Mouse (Mus musculus) neural tube, embryonic 11.5 days (tissue): ENCODE data around the gene Gjb5. TPM values are rescaled to one million over a fixed set of nuclear protein-coding genes. Genes with fewer than 3 reads are reported as not detected.

ENCODE experiments used
- ATAC-seq: fragments of 200-750 bp; cut with Nextera tagmentation; 2 replicates; pipeline ENCODE4 v1.8.0; 2017; ENCODE audit warnings: moderate number of reproducible peaks, mild to moderate bottlenecking, moderate TSS enrichment, moderate library complexity; ENCODE audit not compliant: insufficient read depth, low FRiP score, low TSS enrichment
- DNase-seq: peaks from one replicate; pipeline ENCODE4 v3.0.0-alpha.2; 2015; ENCODE audit warnings: low spot score
- H3K27ac ChIP-seq: fragments of 300-500 bp; sonication (generic); 2 replicates; pipeline ENCODE4 v1.5.1; 2014; ENCODE audit warnings: low read depth, mild to moderate bottlenecking, low read length
- H3K27me3 ChIP-seq: fragments of 300-500 bp; sonication (generic); 2 replicates; pipeline ENCODE4 v1.6.1; 2014; ENCODE audit warnings: mild to moderate bottlenecking, low read length, mixed read lengths; ENCODE audit not compliant: control insufficient read depth, insufficient read depth
- H3K36me3 ChIP-seq: fragments of 300-500 bp; sonication (generic); 2 replicates; pipeline ENCODE4 v1.6.1; 2014; ENCODE audit warnings: mild to moderate bottlenecking, low read length, moderate library complexity, mixed read lengths; ENCODE audit not compliant: control insufficient read depth, insufficient read depth
- H3K4me1 ChIP-seq: fragments of 300-500 bp; sonication (generic); 2 replicates; pipeline ENCODE4 v1.6.1; 2014; ENCODE audit warnings: low read length, mixed read lengths; ENCODE audit not compliant: control insufficient read depth, insufficient read depth
- H3K4me2 ChIP-seq: fragments of 300-500 bp; sonication (generic); 2 replicates; pipeline ENCODE4 v1.6.1; 2014; ENCODE audit warnings: low read depth, mild to moderate bottlenecking, moderate library complexity
- H3K4me3 ChIP-seq: fragments of 300-500 bp; sonication (generic); 2 replicates; pipeline ENCODE4 v1.5.1; 2014; ENCODE audit warnings: low read depth, low read length
- H3K9ac ChIP-seq: fragments of 300-500 bp; sonication (generic); 2 replicates; pipeline ENCODE4 v1.6.1; 2014; ENCODE audit warnings: mild to moderate bottlenecking, low read length
- H3K9me3 ChIP-seq: fragments of 300-500 bp; sonication (generic); 2 replicates; pipeline ENCODE4 v1.6.1; 2016; ENCODE audit warnings: low read length; ENCODE audit not compliant: control insufficient read depth
- WGBS: fragments of 180-500 bp; shearing (Covaris S2); extraction: QIAGEN DNeasy Blood & Tissue Kit; methylation state at CpG from one replicate; pipeline ENCODE4 v1.1.7; 2014; 5-methylcytosine and 5-hydroxymethylcytosine counted together
- polyA plus RNA-seq: library from polyadenylated mRNA; unstranded; fragments of >200 nt; fragmentation: Nextera tagmentation; extraction: Ambion mirVana; gene quantifications from 2 replicates; pipeline ENCODE4 v1.2.1, GENCODE M21; 2014

Gene Gjb5
- 1.2 and 1.4 TPM in 2 replicates for polyA plus RNA-seq

GRCm38 (mm10) chr4:127358018-127358417 is at the start of gene Gjb5:
Gjb5 (minus strand) TSS chr4:127358181.
- no peak within 1 kb of the TSS for H3K27ac ChIP-seq
- WGBS: 25% methylated on average over 5 of the region's 5 CpGs
- H3K9ac ChIP-seq: no peak within 1 kb of the TSS
- H3K9me3 ChIP-seq: no peaks in the 10 kb centered on the region
- H3K4me2 ChIP-seq: no peak within 1 kb of the TSS
- H3K36me3 ChIP-seq: no peaks in the 10 kb centered on the region
- no peaks in the 10 kb centered on the region for H3K4me1 ChIP-seq
- H3K27me3 ChIP-seq: no peaks in the 10 kb centered on the region
- no peak within 1 kb of the TSS for H3K4me3 ChIP-seq
- ATAC-seq (no peak), DNase-seq (no peak)

GRCm38 (mm10) chr4:127402614-127403013 is 44.6 kb upstream of the Gjb5 start:
- H3K36me3 ChIP-seq: no peaks in the 10 kb centered on the region
- WGBS: 70% methylated on average over 3 of the region's 3 CpGs
- H3K27me3 ChIP-seq: no peaks in the 10 kb centered on the region
- no peak overlapping the region for H3K9ac ChIP-seq
- no peaks in the 10 kb centered on the region for H3K9me3 ChIP-seq
- DNase-seq: no peak
- no peaks in the 10 kb centered on the region for H3K4me1 ChIP-seq
- no peak for ATAC-seq
- H3K27ac ChIP-seq: no peak overlapping the region
- no peak overlapping the region for H3K4me2 ChIP-seq
- H3K4me3 ChIP-seq: no peak overlapping the region

- Histone ChIP-seq H3K9ac (no peak overlapping the region), H3K4me3 (no peak overlapping the region), H3K27ac (no peak overlapping the region), H3K27me3 (no peaks in the 10 kb centered on the region), H3K4me1 (no peaks in the 10 kb centered on the region), H3K4me2 (no peak overlapping the region), H3K9me3 (no peaks in the 10 kb centered on the region), H3K36me3 (no peaks in the 10 kb centered on the region)
- WGBS: 89% methylated on average over 4 of the region's 4 CpGs
- no peak for DNase-seq
- ATAC-seq: no peak
Measured at GRCm38 (mm10) chr4:127402166-127402565, 44.2 kb upstream of the Gjb5 start.

- H3K36me3 ChIP-seq: no peaks in the 10 kb centered on the region
- 64% methylated on average over 11 of the region's 11 CpGs for WGBS
- H3K4me3 ChIP-seq: no peak overlapping the region
- DNase-seq: no peak
- ATAC-seq: no peak
- H3K27ac ChIP-seq: no peak overlapping the region
- no peaks in the 10 kb centered on the region for H3K27me3 ChIP-seq
- no peaks in the 10 kb centered on the region for H3K9me3 ChIP-seq
- H3K9ac ChIP-seq: no peak overlapping the region
- H3K4me2 ChIP-seq: no peak overlapping the region
- no peaks in the 10 kb centered on the region for H3K4me1 ChIP-seq
Measured at GRCm38 (mm10) chr4:127400165-127401145, 42.5 kb upstream of the Gjb5 start.

- Histone ChIP-seq H3K4me1 (no peaks in the 10 kb centered on the region), H3K9me3 (no peaks in the 10 kb centered on the region), H3K4me2 (no peak overlapping the region), H3K36me3 (no peaks in the 10 kb centered on the region), H3K9ac (no peak overlapping the region), H3K4me3 (no peak overlapping the region), H3K27ac (no peak overlapping the region), H3K27me3 (no peaks in the 10 kb centered on the region)
- DNase-seq (no peak), ATAC-seq (no peak)
- WGBS: 76% methylated on average over 4 of the region's 4 CpGs
Measured at GRCm38 (mm10) chr4:127395591-127395990, 37.6 kb upstream of the Gjb5 start.

GRCm38 (mm10) chr4:127389645-127390044 is 31.7 kb upstream of the Gjb5 start:
- no peaks in the 10 kb centered on the region for H3K27me3 ChIP-seq
- no peaks in the 10 kb centered on the region for H3K9me3 ChIP-seq
- WGBS: 49% methylated on average over 13 of the region's 13 CpGs
- H3K27ac ChIP-seq: no peak overlapping the region
- ATAC-seq (no peak), DNase-seq (no peak)
- no peak overlapping the region for H3K4me3 ChIP-seq
- H3K9ac ChIP-seq: no peak overlapping the region
- peak overlapping the region; percentile 5; the same call in 1 of the 2 replicates for H3K4me2 ChIP-seq
- no peaks in the 10 kb centered on the region for H3K4me1 ChIP-seq
- no peaks in the 10 kb centered on the region for H3K36me3 ChIP-seq

- H3K4me2 ChIP-seq: no peak overlapping the region
- H3K4me1 ChIP-seq: no peaks in the 10 kb centered on the region
- H3K27ac ChIP-seq: no peak overlapping the region
- WGBS: 38% methylated on average over 4 of the region's 4 CpGs
- no peaks in the 10 kb centered on the region for H3K27me3 ChIP-seq
- DNase-seq (no peak), ATAC-seq (no peak)
- H3K9ac ChIP-seq: no peak overlapping the region
- no peaks in the 10 kb centered on the region for H3K36me3 ChIP-seq
- H3K9me3 ChIP-seq: no peaks in the 10 kb centered on the region
- H3K4me3 ChIP-seq: no peak overlapping the region
Measured at GRCm38 (mm10) chr4:127377344-127377743, 19.4 kb upstream of the Gjb5 start.

- 79% methylated on average over 17 of the region's 17 CpGs for WGBS
- no peaks in the 10 kb centered on the region for H3K27me3 ChIP-seq
- no peak overlapping the region for H3K4me3 ChIP-seq
- peak; percentile 65 for DNase-seq
- H3K27ac ChIP-seq: no peak overlapping the region
- no peak overlapping the region for H3K4me2 ChIP-seq
- 0 out of 2 replicates have a peak, but pooled peaks have one; percentile 23 for ATAC-seq
- no peaks in the 10 kb centered on the region for H3K4me1 ChIP-seq
- no peaks in the 10 kb centered on the region for H3K36me3 ChIP-seq
- H3K9me3 ChIP-seq: no peaks in the 10 kb centered on the region
- H3K9ac ChIP-seq: no peak overlapping the region
Measured at GRCm38 (mm10) chr4:127375541-127376177, 17.7 kb upstream of the Gjb5 start.
